Mouse (Mus musculus) neutrophil, adult 5-6 weeks (primary cell): ENCODE data around the gene Acbd4. TPM values are rescaled to one million over a fixed set of nuclear protein-coding genes. Genes with fewer than 3 reads are reported as not detected.
A peak's percentile ranks its signal among the peaks of the same experiment; 100 is the strongest.

ENCODE experiments used
- ATAC-seq: fragments of 151-379, 151-347 bp; 2 replicates; pipeline ENCODE4 v1.8.0; 2017; ENCODE audit warnings: mild to moderate bottlenecking, moderate TSS enrichment; ENCODE audit not compliant: insufficient number of reproducible peaks, poor library complexity, low FRiP score, severe bottlenecking; ENCODE audit errors: extremely low read depth
- total RNA-seq: library from RNA; stranded (forward); fragments of 200-1000 nt; gene quantifications from 2 replicates; pipeline ENCODE4 v1.2.3, GENCODE M21; 2017

The Acbd4 gene
- total RNA-seq, 1 experiment from 2014 or later = 21.1 TPM

DNA sequence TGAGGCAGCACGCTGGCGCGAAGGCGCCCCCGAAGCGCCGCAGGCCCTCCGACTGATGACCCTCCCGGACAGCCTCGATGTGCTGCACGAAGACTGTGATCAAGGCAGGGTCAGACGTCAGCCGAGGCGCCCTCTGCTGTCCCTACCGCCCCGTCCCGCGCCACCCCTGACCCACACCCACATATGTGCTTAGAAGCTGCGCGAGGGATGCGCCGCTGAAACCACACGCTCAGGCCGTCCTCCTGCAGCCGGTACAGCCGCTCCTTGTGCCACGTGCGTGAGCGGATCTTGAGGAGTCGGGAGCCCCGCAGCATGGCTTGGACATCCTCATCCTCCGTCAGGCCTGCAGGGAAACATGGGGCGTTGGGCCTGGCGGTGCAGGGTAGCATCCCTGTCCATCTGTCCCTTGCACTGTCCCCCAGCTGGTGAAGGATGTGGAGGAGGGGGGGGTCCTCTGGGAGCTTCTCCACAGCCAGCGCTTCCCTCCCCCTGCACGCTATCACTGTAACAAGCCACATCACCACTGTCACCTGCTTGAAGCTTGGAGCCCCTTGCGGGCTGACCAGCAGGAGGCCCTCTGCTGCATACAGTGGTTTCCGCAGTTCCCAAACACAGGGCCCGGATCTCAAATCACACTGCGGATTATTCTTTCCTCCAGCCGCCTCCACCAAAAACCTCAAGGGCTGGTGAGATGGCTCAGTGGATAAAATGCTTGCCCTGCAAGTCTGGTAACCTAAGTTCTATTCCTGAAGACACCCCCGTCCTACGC is 21.0 kb upstream of the Acbd4 start:
- ATAC-seq = no peak; the same call in 1 of the 2 replicates

DNA sequence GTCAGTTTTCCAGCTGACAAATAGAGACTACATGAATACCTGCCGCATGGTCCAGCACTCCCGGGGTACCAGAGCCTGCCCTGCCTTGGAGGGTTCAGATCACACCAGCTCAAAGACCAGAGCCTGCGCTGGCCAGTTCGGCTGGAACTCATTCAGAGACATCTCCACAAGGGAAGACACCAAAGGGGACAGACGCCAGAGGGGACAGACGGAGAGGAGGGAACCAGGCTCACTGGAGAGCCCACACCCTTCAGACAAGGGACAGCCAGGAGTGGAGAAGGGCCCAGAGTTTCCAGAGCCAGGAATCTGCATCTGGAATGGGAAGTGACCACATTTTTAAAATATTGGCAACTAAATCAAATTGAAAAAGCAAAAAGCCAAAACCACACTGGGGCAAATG is 19.9 kb upstream of the Acbd4 start:
- ATAC-seq = no peak

DNA sequence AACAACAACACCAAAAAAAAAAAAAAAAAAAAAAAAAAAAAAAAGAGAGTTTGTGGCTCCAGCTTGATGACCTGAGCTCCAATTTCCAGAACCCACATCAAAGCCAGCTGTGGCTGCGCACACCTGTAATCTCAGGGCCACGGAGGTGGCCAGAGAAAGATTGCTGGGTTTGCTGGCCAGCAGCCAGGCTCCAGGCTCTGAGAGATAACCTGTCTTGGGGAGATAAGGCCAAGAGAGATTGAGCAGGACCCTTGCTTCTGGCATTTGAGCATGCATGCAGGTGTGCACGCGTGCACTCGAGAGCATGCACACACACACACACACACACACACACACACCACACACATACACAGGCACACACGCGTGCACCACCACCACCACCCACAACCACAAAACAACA is 8.2 kb upstream of the Acbd4 start:
- ATAC-seq = no peak

DNA sequence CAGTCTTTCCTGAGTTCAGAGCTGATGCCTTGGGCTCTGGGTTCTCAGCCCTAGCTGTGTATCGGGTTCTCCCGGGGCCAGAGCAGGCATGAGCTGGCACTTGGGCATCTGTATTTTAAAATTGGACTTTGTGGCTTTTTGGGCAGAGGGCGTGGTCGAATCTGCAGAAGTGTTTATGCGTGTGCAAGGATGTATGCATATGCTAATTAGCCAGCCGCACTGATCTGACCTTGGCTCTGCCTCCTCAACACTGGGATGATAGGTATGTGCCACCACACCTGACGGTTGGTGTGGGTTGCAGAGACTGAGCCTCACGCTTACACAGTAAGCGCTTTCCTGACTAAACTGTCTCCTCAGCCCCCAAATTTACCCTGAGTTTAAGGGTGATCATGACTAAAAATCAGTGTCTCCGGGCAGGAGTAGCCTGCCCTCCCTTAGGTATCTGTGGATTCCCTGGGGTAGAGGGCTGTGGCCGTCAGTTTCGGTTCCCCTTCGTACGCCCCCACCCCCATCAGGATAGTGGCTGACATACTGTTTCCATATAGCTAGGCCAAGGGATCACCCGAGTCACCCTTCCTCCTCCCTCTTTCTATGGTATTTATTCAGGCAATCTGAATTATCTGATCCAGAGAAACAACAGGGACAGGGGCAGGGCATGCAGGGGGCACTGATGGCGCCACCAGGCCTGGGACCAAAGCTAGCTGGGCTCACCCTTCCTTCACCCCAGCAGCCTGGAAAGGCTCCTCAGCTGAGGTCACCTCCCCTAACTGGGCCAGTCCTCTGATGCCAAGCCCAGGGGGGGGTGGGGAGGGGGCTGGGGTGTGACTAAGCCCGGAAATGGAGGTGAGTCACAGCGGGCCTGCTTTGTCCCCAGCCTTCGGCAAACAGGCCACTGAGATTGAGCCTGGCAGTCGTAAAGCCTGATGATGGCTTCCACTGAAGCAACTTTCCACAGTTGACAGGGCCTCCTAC is 7.3 kb upstream of the Acbd4 start:
- peak; percentile 64 for ATAC-seq

DNA sequence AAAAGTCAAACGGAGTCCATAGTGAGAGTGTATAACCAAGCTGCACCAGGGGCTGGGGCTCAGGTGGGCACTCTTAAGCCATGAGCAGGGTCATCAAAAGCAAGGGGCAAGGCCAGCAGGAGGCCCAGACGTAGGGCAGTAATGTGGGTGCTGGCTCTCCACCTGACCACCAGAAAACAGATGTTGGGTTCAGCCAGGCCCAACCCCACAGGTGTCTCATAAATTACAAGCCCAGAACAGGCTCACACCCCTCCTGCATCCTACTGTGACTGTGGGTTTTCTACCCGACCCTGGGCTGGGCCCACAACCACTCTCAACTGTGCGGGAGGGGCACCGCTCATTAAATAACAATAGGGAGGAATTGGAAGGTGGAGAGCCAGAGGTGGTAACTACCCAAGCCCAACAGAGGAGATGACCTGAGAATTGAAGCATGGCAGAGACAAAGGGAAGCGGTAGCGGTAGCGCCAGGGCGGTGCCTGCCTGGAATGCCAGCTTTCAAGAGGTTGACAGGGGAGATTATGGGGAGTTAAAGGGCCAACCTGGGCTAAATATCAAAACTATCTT is 6.3 kb upstream of the Acbd4 start:
- no peak for ATAC-seq

DNA sequence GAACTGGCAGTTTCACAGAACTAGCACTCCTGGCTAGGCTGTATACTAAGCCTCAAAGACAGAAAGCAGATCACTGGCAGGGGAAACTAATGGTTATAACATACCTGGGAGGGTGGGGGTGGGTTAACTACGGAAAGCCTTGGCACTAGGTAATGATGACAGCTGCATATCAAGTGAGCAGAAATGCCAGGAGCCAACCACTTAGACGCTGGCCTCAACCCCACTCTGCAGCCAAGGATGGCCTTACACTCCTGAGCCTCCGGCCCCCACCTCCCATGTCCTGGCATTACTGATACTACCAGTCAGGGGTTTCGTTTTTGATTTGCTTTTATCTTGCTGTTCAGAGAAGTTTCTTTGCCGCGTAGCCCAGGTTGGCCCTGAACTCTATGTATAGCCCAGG is 5.7 kb upstream of the Acbd4 start:
- no peak for ATAC-seq

DNA sequence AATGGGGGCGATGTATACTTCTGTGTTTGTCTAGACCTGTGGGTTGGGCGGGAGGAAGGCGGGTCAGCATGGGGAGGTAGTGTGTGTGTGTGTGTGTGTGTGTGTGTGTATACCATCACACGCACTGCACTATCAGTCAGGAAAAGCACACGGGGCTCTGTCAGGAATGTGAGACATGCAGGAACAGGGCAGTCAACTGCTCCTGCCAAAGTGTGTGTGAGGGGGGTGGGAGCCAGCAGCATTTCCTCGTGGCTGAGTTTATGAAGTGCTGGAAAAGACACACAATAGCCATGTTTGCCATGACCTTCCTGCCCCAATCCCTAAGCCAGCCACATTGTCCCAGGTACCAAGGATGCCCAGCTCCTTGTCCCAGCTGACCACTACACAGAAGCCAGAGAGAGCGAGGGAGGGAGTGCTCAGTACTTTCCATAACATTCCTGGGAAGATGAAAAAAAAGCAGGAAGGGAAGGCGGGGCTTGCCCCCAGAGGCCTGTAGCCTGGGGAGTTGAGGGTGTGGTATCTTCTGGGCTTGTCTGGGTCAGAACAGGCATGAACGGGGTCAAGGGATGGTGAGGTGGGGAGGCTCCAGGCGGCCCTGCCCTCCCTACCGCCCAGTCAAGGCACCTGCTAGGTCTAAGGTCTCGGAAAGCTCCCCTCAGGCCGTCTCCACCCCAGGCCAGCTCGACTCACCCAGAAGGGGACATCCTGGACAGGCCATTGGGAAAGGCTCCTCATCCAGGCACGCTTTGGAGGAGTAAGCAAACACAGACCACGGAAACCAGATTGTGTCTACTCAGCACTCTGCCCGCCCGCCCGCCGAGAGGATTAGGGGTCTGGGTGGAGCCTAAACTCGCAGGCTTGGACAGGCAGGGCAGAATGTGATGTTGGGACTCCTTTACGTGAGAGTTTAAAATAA is 4.2 kb upstream of the Acbd4 start:
- no peak for ATAC-seq

DNA sequence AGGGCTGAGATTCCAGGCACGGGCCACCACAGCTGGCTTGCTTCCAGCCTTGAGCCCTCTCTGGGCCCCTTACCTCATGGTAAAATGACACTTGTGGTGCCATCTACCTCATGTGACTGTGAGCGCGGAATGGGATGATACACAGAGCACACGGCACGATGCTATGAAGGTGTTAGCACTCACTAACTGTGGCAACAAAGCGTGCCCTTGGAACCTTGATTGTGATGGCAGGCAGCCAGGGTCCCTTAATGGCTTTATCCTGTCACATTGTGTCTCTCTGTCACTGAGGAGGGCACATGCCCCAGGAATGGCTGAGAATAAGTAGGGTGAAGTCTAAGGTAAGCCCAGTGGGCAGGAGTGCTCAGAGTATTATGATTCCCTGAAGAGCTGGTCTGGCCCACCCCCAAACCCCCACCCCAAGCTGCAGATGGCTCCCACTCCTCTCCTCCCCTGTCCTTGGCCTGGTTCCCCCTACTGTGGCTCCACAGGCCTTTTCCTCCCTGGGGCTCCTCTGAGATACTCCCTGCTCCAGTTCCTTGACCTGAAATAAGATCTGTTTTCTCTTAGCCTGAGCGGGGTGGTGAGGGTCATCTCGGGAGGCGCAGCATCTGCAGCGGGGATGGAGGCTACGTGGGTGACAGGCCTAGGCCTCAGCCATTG is 2.8 kb upstream of the Acbd4 start:
- no peak for ATAC-seq

DNA sequence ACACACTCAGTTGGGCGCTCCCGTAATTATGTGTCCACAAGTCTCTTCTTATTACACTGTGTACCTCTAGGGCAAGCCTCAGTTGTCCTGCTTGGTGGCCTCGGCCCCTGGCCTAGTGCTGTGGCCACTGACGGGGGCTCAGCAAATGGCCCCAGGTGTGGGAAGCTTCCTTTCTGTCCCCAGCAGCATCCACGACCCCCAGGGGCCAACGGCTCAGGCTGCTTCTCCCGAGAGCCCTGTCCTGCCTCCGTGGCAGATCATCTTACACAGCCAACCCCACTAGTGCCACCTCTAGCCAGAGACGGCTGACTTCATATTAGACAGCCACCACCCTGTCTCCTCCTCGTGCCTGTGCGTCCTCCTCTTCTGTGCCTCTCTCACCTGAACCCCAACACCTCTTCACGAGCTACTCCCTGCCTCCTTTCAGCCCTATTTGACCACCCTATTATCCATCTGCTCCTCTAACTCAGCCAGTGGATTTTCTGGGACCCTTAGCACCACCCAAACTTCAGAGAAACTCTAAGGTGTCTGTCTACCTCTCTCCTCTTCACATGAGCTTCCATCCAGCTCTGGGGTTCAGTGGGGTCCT is 2.0 kb upstream of the Acbd4 start:
- no peak for ATAC-seq

DNA sequence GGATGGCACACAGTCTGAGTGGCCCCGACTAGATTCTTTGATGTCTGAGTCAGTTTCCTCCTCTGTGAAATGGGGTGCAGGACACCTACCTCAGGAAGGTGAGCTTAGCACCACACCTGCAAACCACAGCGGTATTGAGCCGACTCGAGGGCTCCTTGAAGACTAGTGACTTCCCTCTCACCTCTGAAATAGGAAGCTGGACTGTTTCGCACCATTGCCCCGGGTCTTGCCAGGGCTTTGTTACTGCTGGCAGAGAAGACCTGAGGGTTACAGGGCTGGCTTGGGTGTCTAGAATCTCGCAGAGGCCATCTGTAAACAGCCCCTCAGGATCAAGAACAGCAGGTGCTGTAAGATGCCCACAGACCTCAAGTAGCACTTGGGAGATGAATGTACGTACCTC is 1.1 kb upstream of the Acbd4 start:
- ATAC-seq = no peak

DNA sequence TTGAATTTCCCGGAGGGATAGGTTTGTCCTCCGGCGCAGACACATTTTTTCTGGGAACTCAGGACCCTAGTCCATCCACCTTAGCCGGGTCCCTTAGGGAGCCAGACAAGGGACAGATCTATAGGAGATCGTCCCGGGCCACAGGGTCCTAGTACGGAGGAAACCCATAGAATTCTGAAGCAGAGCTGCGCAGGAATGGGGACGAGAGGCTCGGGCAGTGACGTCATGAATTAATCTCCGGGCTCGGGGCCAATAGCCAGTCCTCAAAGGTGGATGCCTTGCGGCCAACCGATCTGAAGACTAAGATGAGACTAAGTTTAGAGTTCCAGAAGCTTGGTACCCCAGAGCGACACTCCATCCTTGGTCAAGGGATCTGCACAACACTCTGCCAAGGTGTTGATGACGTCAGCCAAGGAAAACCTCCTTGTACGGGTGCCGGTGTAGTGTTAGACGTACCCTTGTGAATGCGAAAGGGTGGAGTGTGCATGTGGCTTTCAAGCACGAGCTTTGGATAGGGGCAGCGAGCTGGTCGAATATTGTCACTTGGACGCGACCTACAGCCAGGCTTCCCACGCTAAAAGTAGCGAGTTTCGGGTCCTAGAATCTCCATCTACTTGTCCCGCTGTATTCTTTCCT is 502 bp downstream of the Acbd4 start:
- no peak for ATAC-seq

DNA sequence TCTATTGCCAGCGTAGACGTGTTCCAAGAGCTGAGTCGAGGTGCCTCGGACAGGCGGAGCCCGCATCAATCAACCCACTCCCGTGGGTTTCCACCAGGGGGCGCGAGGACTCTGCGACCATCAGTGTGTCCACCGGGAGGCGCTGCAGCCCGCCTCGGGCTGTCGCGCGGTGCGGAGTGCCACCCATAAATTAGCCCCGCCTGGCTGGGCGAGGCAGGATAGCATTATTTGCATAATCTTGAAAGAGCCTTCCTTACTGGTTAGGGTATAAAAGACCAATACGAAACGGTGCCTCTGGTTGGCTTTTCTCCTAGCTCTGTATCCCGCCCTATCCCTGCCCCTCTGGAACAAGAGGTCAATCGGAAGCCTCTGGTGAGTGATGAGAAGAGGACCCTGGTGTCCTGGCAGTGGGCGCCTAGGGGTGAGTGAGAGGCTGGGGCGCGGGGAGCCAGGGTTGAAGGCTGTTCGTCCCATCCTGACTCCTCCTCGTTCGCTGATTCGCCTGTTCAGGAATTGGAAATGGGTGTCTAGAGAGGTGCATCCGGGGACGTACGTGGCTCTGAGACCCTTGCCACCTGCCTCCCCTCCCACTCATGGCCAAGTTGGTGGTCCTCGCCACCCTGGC is 1.4 kb downstream of the Acbd4 start:
- peak; percentile 86 for ATAC-seq

DNA sequence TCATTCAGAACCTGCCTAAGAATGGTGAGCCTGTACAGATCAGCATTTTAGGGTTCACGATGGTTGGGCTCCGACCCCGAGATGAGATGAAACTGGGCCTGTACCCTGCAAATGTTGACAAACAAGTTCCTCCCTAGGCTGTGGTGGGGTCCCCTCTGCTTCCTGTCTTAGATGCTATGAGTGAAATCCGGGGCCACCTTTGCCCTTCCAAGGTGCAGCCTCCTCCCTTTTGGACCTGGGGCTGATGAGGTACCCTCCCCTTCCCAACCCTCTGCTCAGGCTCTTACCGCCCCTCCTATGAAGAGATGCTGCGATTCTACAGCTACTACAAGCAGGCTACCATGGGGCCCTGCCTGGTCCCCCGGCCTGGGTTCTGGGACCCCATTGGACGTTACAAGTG is 2.1 kb downstream of the Acbd4 start:
- no peak for ATAC-seq

DNA sequence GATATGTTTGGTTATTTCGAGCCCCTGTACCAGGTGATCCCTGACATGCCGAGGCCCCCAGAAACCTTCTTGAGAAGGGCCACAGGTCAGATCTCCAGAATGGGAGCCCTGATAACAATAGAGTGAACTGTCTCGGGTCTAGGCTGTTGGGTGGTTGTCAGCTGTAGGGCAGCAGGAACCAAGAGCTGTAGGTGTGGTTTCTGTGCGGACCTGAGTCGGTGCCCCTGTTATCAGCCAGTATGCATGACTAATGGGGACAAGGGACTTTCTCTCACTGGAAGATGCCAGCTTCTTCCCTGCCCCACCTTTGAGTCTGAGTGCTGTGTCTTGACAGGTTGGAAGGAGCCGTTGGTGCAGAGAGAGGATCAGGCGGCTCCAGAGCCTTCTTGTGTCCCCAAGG is 3.0 kb downstream of the Acbd4 start:
- ATAC-seq = no peak

DNA sequence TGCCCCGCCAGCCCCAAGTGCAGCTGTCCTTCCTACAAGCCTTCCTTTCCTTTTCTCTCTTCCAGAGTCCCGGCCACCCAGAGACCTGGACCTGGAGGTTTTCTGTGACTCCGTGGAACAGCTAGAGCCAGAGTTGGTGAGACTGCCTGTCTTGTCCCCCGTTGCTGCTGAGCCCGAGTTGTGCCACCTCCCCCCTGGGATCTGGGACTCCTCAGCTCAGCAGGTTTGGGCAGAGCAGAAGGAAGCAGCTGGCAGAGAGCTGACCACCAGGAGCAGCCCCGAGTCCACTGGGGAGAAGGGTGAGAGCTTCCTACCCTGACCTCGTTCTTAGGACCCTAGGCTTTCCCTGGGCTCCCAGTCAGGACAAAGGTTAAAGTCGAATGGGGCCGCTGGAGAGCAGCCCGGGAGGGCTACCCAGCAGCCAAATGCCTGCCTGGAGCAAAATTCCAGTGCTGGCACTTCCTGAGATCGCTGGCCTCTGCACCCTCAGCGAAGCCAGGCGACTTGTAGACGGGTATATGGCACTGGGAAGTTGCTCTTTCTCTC is 3.8 kb downstream of the Acbd4 start:
- no peak for ATAC-seq

DNA sequence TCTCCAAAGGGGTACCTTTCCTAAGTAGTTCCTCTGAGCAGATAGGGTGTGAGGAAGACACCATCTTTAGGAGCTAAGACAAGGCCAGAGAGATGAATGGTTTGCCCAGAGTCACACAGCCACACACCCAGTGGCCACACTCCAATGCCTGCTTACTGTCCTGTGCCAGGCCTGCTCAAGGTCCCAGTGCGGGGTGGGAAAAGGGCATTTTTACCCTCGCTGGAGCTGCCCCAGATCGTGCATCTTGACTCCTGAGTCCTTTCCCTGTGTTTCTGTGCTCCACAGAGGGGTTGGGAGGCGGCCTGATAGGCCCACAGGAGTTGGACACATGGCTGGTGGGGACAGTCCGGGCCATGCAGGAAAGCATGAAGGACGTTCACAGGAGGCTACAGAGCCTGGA is 4.3 kb downstream of the Acbd4 start:
- no peak for ATAC-seq

DNA sequence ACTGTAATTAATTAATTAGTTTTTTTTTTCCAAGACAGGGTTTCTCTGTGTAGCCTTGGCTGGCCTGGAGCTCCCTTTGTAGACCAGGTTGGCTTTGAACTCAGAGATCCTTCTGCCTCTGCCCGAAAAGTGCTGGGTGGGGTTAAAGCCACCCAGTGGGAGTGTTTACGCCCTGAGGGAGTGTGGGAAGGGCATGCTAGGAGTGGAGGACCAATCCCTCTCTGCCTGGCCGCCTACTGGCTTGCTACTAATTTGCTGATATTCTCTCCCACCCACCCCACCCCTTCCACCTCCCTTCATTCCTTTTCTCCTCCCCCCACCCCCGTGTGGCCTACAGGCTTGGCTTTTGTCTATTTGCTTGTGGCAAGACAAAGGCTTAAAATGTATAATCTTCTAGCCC is 4.9 kb downstream of the Acbd4 start:
- no peak for ATAC-seq
